Mouse (Mus musculus) ES-Bruce4 (cell line): ENCODE measurements around the gene Magi2. TPM values are rescaled to one million over a fixed set of nuclear protein-coding genes. Genes with fewer than 3 reads are reported as not detected.
"Not testable (repeated sequence)": the region's sequence is repeated elsewhere in the genome, so short reads cannot be mapped to it uniquely, and the experiment has no call there.

Experiments used
- H3K27ac ChIP-seq: 2 replicates; pipeline ENCODE4 v1.5.1; 2012; ENCODE audit warnings: low read length, inconsistent platforms; ENCODE audit not compliant: insufficient read depth
- H3K27me3 ChIP-seq: 2 replicates; pipeline ENCODE4 v1.6.1; 2012; ENCODE audit warnings: mild to moderate bottlenecking, low read length, inconsistent platforms; ENCODE audit not compliant: control insufficient read depth, poor library complexity, insufficient read depth, severe bottlenecking
- H3K36me3 ChIP-seq: 2 replicates; pipeline ENCODE4 v1.6.1; 2012; ENCODE audit warnings: inconsistent platforms, mild to moderate bottlenecking, low read length, moderate library complexity; ENCODE audit not compliant: control insufficient read depth, poor library complexity, insufficient read depth, severe bottlenecking
- H3K4me1 ChIP-seq: one replicate; pipeline ENCODE4 v1.8.1; 2011; ENCODE audit warnings: low read length; ENCODE audit not compliant: control insufficient read depth, insufficient read depth
- H3K4me3 ChIP-seq: 2 replicates; pipeline ENCODE4 v1.5.1; 2011; ENCODE audit warnings: low read depth, mild to moderate bottlenecking, low read length
- H3K9ac ChIP-seq: 2 replicates; pipeline ENCODE4 v1.6.1; 2012; ENCODE audit warnings: low read depth, mild to moderate bottlenecking, inconsistent platforms; ENCODE audit not compliant: poor library complexity, severe bottlenecking
- H3K9me3 ChIP-seq: replicated peaks from 2 replicates; pipeline ENCODE4 v1.6.1; 2012; ENCODE audit warnings: mild to moderate bottlenecking, low read length, inconsistent platforms; ENCODE audit not compliant: control insufficient read depth, poor library complexity, insufficient read depth, severe bottlenecking
- CTCF ChIP-seq: IDR thresholded peaks from one replicate; pipeline ENCODE4 v1.8.1; 2011; ENCODE audit warnings: low read depth, low read length
- EP300 ChIP-seq: IDR thresholded peaks from 2 replicates; pipeline ENCODE4 v1.6.1; 2011; ENCODE audit warnings: low read depth, low read length; ENCODE audit not compliant: insufficient read depth
- POLR2A ChIP-seq: IDR thresholded peaks from one replicate; pipeline ENCODE4 v1.8.1; 2011; ENCODE audit warnings: low read length; ENCODE audit not compliant: insufficient read depth
- polyA plus RNA-seq: library from polyadenylated mRNA; stranded (reverse); fragments of >200 nt; gene quantifications from 2 replicates; pipeline ENCODE4 v1.2.4, GENCODE M21; 2011; ENCODE audit warnings: low read depth; ENCODE audit not compliant: missing spikeins, insufficient read depth, insufficient read length

Gene Magi2
- polyA plus RNA-seq, 1 experiment: 1.8 TPM

- Histone ChIP-seq H3K36me3 (no peaks in the 10 kb centered on the region), H3K4me1 (peaks cover 3% of the 10 kb centered on the region), H3K27me3 (no peaks in the 10 kb centered on the region), H3K27ac (no peak overlapping the region), H3K4me3 (no peak overlapping the region), H3K9ac (no peak overlapping the region), H3K9me3 (no peaks in the 10 kb centered on the region)
- no peak for TF ChIP-seq CTCF
Measured at GRCm38 (mm10) chr5:20704886-20705285, 1478.0 kb downstream of the Magi2 start.

- H3K27ac ChIP-seq, H3K9ac ChIP-seq, H3K27me3 ChIP-seq, H3K9me3 ChIP-seq, H3K4me1 ChIP-seq, H3K36me3 ChIP-seq, H3K4me3 ChIP-seq: not testable (repeated sequence)
Measured at GRCm38 (mm10) chr5:20706322-20707282, 1479.8 kb downstream of the Magi2 start.

GRCm38 (mm10) chr5:20710845-20711244 is 1484.0 kb downstream of the Magi2 start:
- not testable (repeated sequence) for H3K4me1 ChIP-seq, H3K27me3 ChIP-seq, H3K36me3 ChIP-seq, H3K27ac ChIP-seq, H3K9ac ChIP-seq, H3K4me3 ChIP-seq
- peak; percentile 63 for TF ChIP-seq EP300
- H3K9me3 ChIP-seq: peaks cover 22% of the 10 kb centered on the region

GRCm38 (mm10) chr5:20714619-20715018 is 1487.8 kb downstream of the Magi2 start:
- H3K9ac ChIP-seq, H3K27ac ChIP-seq, H3K4me3 ChIP-seq, H3K4me1 ChIP-seq, H3K36me3 ChIP-seq, H3K27me3 ChIP-seq: not testable (repeated sequence)
- peaks cover 46% of the 10 kb centered on the region for H3K9me3 ChIP-seq

- not testable (repeated sequence) for H3K4me1 ChIP-seq, H3K27me3 ChIP-seq, H3K36me3 ChIP-seq, H3K4me3 ChIP-seq, H3K9ac ChIP-seq
- H3K27ac ChIP-seq: peak overlapping the region; percentile 54
- H3K9me3 ChIP-seq: peaks cover 46% of the 10 kb centered on the region
Measured at GRCm38 (mm10) chr5:20715980-20716379, 1489.1 kb downstream of the Magi2 start.

- Histone ChIP-seq H3K27ac (no peak overlapping the region), H3K27me3 (no peaks in the 10 kb centered on the region), H3K9ac (no peak overlapping the region), H3K4me1 (no peaks in the 10 kb centered on the region), H3K9me3 (peaks cover 29% of the 10 kb centered on the region), H3K36me3 (no peaks in the 10 kb centered on the region), H3K4me3 (no peak overlapping the region)
- TF ChIP-seq EP300: no peak
- no peak for TF ChIP-seq CTCF
- no peak for TF ChIP-seq POLR2A
Measured at GRCm38 (mm10) chr5:20720201-20720900, 1493.5 kb downstream of the Magi2 start.

GRCm38 (mm10) chr5:20723226-20723625 is 1496.4 kb downstream of the Magi2 start:
- H3K27me3 ChIP-seq, H3K36me3 ChIP-seq, H3K4me1 ChIP-seq, H3K27ac ChIP-seq, H3K9ac ChIP-seq, H3K9me3 ChIP-seq, H3K4me3 ChIP-seq: not testable (repeated sequence)
